Mouse (Mus musculus) stomach, embryonic 16.5 days (tissue): ENCODE measurements around the gene Crabp1. TPM values are rescaled to one million over a fixed set of nuclear protein-coding genes. Genes with fewer than 3 reads are reported as not detected.

Experiments
- ATAC-seq: fragments of 200-750 bp; cut with Nextera tagmentation; 2 replicates; pipeline ENCODE4 v1.8.0; 2017; ENCODE audit warnings: moderate number of reproducible peaks, moderate TSS enrichment; ENCODE audit not compliant: insufficient read depth, low FRiP score
- H3K27ac ChIP-seq: fragments of 300-500 bp; sonication (generic); 2 replicates; pipeline ENCODE4 v1.5.1; 2014; ENCODE audit warnings: low read length
- H3K27me3 ChIP-seq: fragments of 300-500 bp; sonication (generic); 2 replicates; pipeline ENCODE4 v1.6.1; 2014; ENCODE audit warnings: low read length, control low read depth, mixed read lengths; ENCODE audit not compliant: control insufficient read depth, insufficient read depth
- H3K36me3 ChIP-seq: fragments of 300-500 bp; sonication (generic); 2 replicates; pipeline ENCODE4 v1.6.1; 2014; ENCODE audit warnings: low read length; ENCODE audit not compliant: control insufficient read depth, insufficient read depth
- H3K4me1 ChIP-seq: fragments of 300-500 bp; sonication (generic); 2 replicates; pipeline ENCODE4 v1.6.1; 2014; ENCODE audit warnings: low read length, control low read depth, mixed read lengths; ENCODE audit not compliant: control insufficient read depth, insufficient read depth
- H3K4me2 ChIP-seq: fragments of 300-500 bp; sonication (generic); 2 replicates; pipeline ENCODE4 v1.6.1; 2014; ENCODE audit warnings: low read depth, low read length, mixed read lengths
- H3K4me3 ChIP-seq: fragments of 300-500 bp; sonication (generic); replicated peaks from 2 replicates; pipeline ENCODE4 v1.5.1; 2014; ENCODE audit warnings: mild to moderate bottlenecking, low read length
- H3K9ac ChIP-seq: fragments of 300-500 bp; sonication (generic); 2 replicates; pipeline ENCODE4 v1.6.1; 2014; ENCODE audit warnings: low read length
- H3K9me3 ChIP-seq: fragments of 300-500 bp; sonication (generic); replicated peaks from 2 replicates; pipeline ENCODE4 v1.6.1; 2016; ENCODE audit warnings: low read length, control low read depth; ENCODE audit not compliant: control insufficient read depth
- WGBS: fragments of 180-500 bp; shearing (Covaris S2); extraction: QIAGEN DNeasy Blood & Tissue Kit; methylation state at CpG from one replicate; pipeline ENCODE4 v1.1.7; 2014; 5-methylcytosine and 5-hydroxymethylcytosine counted together
- polyA plus RNA-seq: library from polyadenylated mRNA; unstranded; fragments of >200 nt; fragmentation: Nextera tagmentation; extraction: Ambion mirVana; gene quantifications from 2 replicates; pipeline ENCODE4 v1.2.1, GENCODE M21; 2015

The Crabp1 gene
- polyA plus RNA-seq, 1 experiment from 2014 or later, result 43.5 TPM

GRCm38 (mm10) chr9:54764091-54764490, 457 bp upstream of the Crabp1 start:
- Histone ChIP-seq H3K27me3 (peaks cover 45% of the 10 kb centered on the region), H3K36me3 (no peaks in the 10 kb centered on the region), H3K9ac (no peak overlapping the region), H3K4me3 (no peak overlapping the region), H3K4me1 (peaks cover 8% of the 10 kb centered on the region), H3K27ac (no peak overlapping the region), H3K4me2 (0 out of 2 replicates have a peak overlapping the region, but pooled peaks have one; percentile 73), H3K9me3 (no peaks in the 10 kb centered on the region)
- ATAC-seq, result no peak
- WGBS, result 30% methylated on average over 12 of the region's 12 CpGs

- H3K27ac ChIP-seq, result no peak overlapping the region
- H3K9me3 ChIP-seq, result no peaks in the 10 kb centered on the region
- H3K36me3 ChIP-seq, result no peaks in the 10 kb centered on the region
- peaks cover 8% of the 10 kb centered on the region for H3K4me1 ChIP-seq
- no peak for ATAC-seq
- peak overlapping the region; percentile 45 for H3K4me3 ChIP-seq
- peaks cover 45% of the 10 kb centered on the region for H3K27me3 ChIP-seq
- peak overlapping the region; percentile 38; the same call in 1 of the 2 replicates for H3K9ac ChIP-seq
- WGBS, result under 1% methylated on average over 41 of the region's 41 CpGs
- peak overlapping the region; percentile 73 for H3K4me2 ChIP-seq
These were observed 963 bp downstream of the Crabp1 start for GRCm38 (mm10) chr9:54765336-54766085.

- Histone ChIP-seq H3K4me2 (no peak overlapping the region), H3K4me1 (peaks cover 8% of the 10 kb centered on the region), H3K9ac (no peak overlapping the region), H3K27ac (no peak overlapping the region), H3K36me3 (no peaks in the 10 kb centered on the region), H3K9me3 (no peaks in the 10 kb centered on the region), H3K4me3 (no peak overlapping the region), H3K27me3 (peaks cover 16% of the 10 kb centered on the region)
- ATAC-seq, result no peak
- 46% methylated on average over 11 of the region's 11 CpGs for WGBS
These were observed 5.7 kb downstream of the Crabp1 start for GRCm38 (mm10) chr9:54770140-54770780.

- no peak for ATAC-seq
- 77% methylated on average over 13 of the region's 13 CpGs for WGBS
- no peak overlapping the region for H3K9ac ChIP-seq
- no peak overlapping the region for H3K4me2 ChIP-seq
- H3K27me3 ChIP-seq, result no peaks in the 10 kb centered on the region
- no peaks in the 10 kb centered on the region for H3K36me3 ChIP-seq
- no peak overlapping the region for H3K27ac ChIP-seq
- H3K4me1 ChIP-seq, result no peaks in the 10 kb centered on the region
- no peak overlapping the region for H3K4me3 ChIP-seq
- no peaks in the 10 kb centered on the region for H3K9me3 ChIP-seq
These were observed 12.0 kb downstream of the Crabp1 start for GRCm38 (mm10) chr9:54776451-54776982.

- Histone ChIP-seq H3K36me3 (no peaks in the 10 kb centered on the region), H3K9ac (no peak overlapping the region), H3K4me2 (no peak overlapping the region), H3K27me3 (no peaks in the 10 kb centered on the region), H3K4me3 (no peak overlapping the region), H3K27ac (no peak overlapping the region), H3K4me1 (peaks cover 8% of the 10 kb centered on the region; the same call in 1 of the 2 replicates), H3K9me3 (no peaks in the 10 kb centered on the region)
- no peak for ATAC-seq
- WGBS, result 81% methylated on average over 8 of the region's 8 CpGs
These were observed 14.7 kb downstream of the Crabp1 start for GRCm38 (mm10) chr9:54779280-54779679.

GRCm38 (mm10) chr9:54782504-54782903, 18.0 kb downstream of the Crabp1 start:
- no peaks in the 10 kb centered on the region for H3K9me3 ChIP-seq
- peak overlapping the region; percentile 52; the same call in 1 of the 2 replicates for H3K9ac ChIP-seq
- H3K27me3 ChIP-seq, result no peaks in the 10 kb centered on the region
- no peaks in the 10 kb centered on the region for H3K36me3 ChIP-seq
- peaks cover 8% of the 10 kb centered on the region; the same call in 1 of the 2 replicates for H3K4me1 ChIP-seq
- H3K4me2 ChIP-seq, result peak overlapping the region; percentile 19; the same call in 1 of the 2 replicates
- H3K4me3 ChIP-seq, result no peak overlapping the region
- 43% methylated on average over 15 of the region's 15 CpGs for WGBS
- H3K27ac ChIP-seq, result 0 out of 2 replicates have a peak overlapping the region, but pooled peaks have one; percentile 16
- no peak for ATAC-seq

GRCm38 (mm10) chr9:54784003-54784402, 19.5 kb downstream of the Crabp1 start:
- H3K9me3 ChIP-seq, result no peaks in the 10 kb centered on the region
- no peak overlapping the region for H3K27ac ChIP-seq
- 48% methylated on average over 3 of the region's 3 CpGs for WGBS
- H3K4me3 ChIP-seq, result no peak overlapping the region
- no peaks in the 10 kb centered on the region for H3K36me3 ChIP-seq
- no peaks in the 10 kb centered on the region for H3K27me3 ChIP-seq
- H3K9ac ChIP-seq, result no peak overlapping the region
- H3K4me1 ChIP-seq, result peaks cover 8% of the 10 kb centered on the region; the same call in 1 of the 2 replicates
- no peak overlapping the region for H3K4me2 ChIP-seq
- ATAC-seq, result peak; percentile 69

GRCm38 (mm10) chr9:54785215-54785614, 20.7 kb downstream of the Crabp1 start:
- no peak overlapping the region for H3K27ac ChIP-seq
- ATAC-seq, result no peak
- no peak overlapping the region for H3K9ac ChIP-seq
- H3K36me3 ChIP-seq, result no peaks in the 10 kb centered on the region
- peaks cover 8% of the 10 kb centered on the region; the same call in 1 of the 2 replicates for H3K4me1 ChIP-seq
- H3K4me3 ChIP-seq, result no peak overlapping the region
- no peaks in the 10 kb centered on the region for H3K9me3 ChIP-seq
- H3K27me3 ChIP-seq, result no peaks in the 10 kb centered on the region
- 54% methylated on average over 3 of the region's 3 CpGs for WGBS
- H3K4me2 ChIP-seq, result no peak overlapping the region

- Histone ChIP-seq H3K4me2 (no peak overlapping the region), H3K4me1 (peaks cover 8% of the 10 kb centered on the region; the same call in 1 of the 2 replicates), H3K27me3 (no peaks in the 10 kb centered on the region), H3K4me3 (no peak overlapping the region), H3K27ac (no peak overlapping the region), H3K9me3 (no peaks in the 10 kb centered on the region), H3K9ac (no peak overlapping the region), H3K36me3 (no peaks in the 10 kb centered on the region)
- no peak for ATAC-seq
- WGBS, result 72% methylated on average over 1 of the region's 1 CpGs
These were observed 21.5 kb downstream of the Crabp1 start for GRCm38 (mm10) chr9:54786083-54786482.
